Mouse (Mus musculus) CH12.LX (cell line): ENCODE data around the gene Nup153. TPM values are rescaled to one million over a fixed set of nuclear protein-coding genes. Genes with fewer than 3 reads are reported as not detected.

Experiments used
- DNase-seq: peaks from one replicate; pipeline ENCODE4 v3.0.0-alpha.2; 2013; ENCODE audit errors: extremely low read depth
- H3K27ac ChIP-seq: 2 replicates; pipeline ENCODE4 v1.5.1; 2012; ENCODE audit warnings: low read depth, mild to moderate bottlenecking, control low read depth, moderate library complexity; ENCODE audit not compliant: insufficient read depth
- H3K27me3 ChIP-seq: replicated peaks from 2 replicates; pipeline ENCODE3; 2012; ENCODE audit warnings: inconsistent platforms
- H3K36me3 ChIP-seq, 2 experiments: replicated peaks in 1 of 2; 2 replicates each; pipeline versions ENCODE3 to v1.6.1; 2012; ENCODE audit warnings: inconsistent platforms in 1 of 2, low read length in 1 of 2, mild to moderate bottlenecking in 1 of 2, mixed read lengths in 1 of 2, moderate library complexity in 1 of 2; ENCODE audit not compliant: control insufficient read depth in 1 of 2, insufficient read depth in 1 of 2
- H3K4me1 ChIP-seq, 2 experiments: 2 replicates each; pipeline ENCODE4 v1.6.1; 2012; ENCODE audit warnings: inconsistent platforms in 1 of 2, moderate library complexity in 1 of 2; ENCODE audit not compliant: insufficient read depth in 2 of 2, control insufficient read depth in 1 of 2
- H3K4me2 ChIP-seq: 2 replicates; pipeline ENCODE4 v1.6.1; 2012; ENCODE audit warnings: low read depth, mild to moderate bottlenecking, control low read depth; ENCODE audit not compliant: poor library complexity, insufficient read depth, severe bottlenecking
- H3K4me3 ChIP-seq, 3 experiments: fragments of 150-350 bp in 1 of 3; sonication (generic) in 1 of 3; replicated peaks in 1 of 3; 2 replicates each; pipeline versions ENCODE3 to v1.5.1; 2011 to 2012; ENCODE audit warnings: low read depth in 2 of 3, low read length in 2 of 3, mild to moderate bottlenecking in 2 of 3, moderate library complexity in 2 of 3, control low read depth in 1 of 3, improper control_type of control experiment in 1 of 3, inconsistent platforms in 1 of 3, mixed read lengths in 1 of 3; ENCODE audit not compliant: poor library complexity in 1 of 3
- H3K79me2 ChIP-seq: replicated peaks from 2 replicates; pipeline ENCODE4 v1.6.1; 2012; ENCODE audit warnings: mild to moderate bottlenecking, moderate library complexity; ENCODE audit not compliant: control insufficient read depth, poor library complexity, insufficient read depth, severe bottlenecking; ENCODE audit errors: extremely low read depth
- H3K9ac ChIP-seq: 2 replicates; pipeline ENCODE4 v1.6.1; 2012; ENCODE audit warnings: low read depth, mild to moderate bottlenecking, control low read depth, moderate library complexity; ENCODE audit not compliant: insufficient read depth
- H3K9me3 ChIP-seq: replicated peaks from 2 replicates; pipeline ENCODE3; 2012; ENCODE audit warnings: low read length, inconsistent platforms, mixed read lengths
- BHLHE40 ChIP-seq: IDR thresholded peaks from 2 replicates; pipeline ENCODE4 v1.6.1; 2011; ENCODE audit warnings: mild to moderate bottlenecking, low read depth, low read length, improper control_type of control experiment
- CTCF ChIP-seq, 2 experiments: IDR thresholded peaks in 1 of 2; conservative IDR thresholded peaks in 1 of 2; 2 replicates each; pipeline ENCODE4 v1.5.1; 2011 to 2012; ENCODE audit warnings: low read depth in 2 of 2, low read length in 2 of 2, improper control_type of control experiment in 1 of 2, inconsistent platforms in 1 of 2, mild to moderate bottlenecking in 1 of 2, moderate library complexity in 1 of 2
- E2F4 ChIP-seq: IDR thresholded peaks from 2 replicates; pipeline ENCODE4 v1.6.1; 2011; ENCODE audit warnings: low read depth, low read length, improper control_type of control experiment; ENCODE audit not compliant: insufficient replicate concordance
- ELF1 ChIP-seq: IDR thresholded peaks from 2 replicates; pipeline ENCODE4 v1.6.1; 2014; ENCODE audit warnings: low read depth, mild to moderate bottlenecking, inconsistent platforms, low read length, improper control_type of control experiment
- EP300 ChIP-seq: IDR thresholded peaks from 2 replicates; pipeline ENCODE4 v1.6.1; 2011; ENCODE audit warnings: low read length, improper control_type of control experiment
- JUND ChIP-seq: conservative IDR thresholded peaks from 2 replicates; pipeline ENCODE4 v1.6.1; 2011; ENCODE audit warnings: low read depth, low read length, improper control_type of control experiment
- KAT2A ChIP-seq: IDR thresholded peaks from 2 replicates; pipeline ENCODE4 v1.6.1; 2012; ENCODE audit warnings: low read length, improper control_type of control experiment, inconsistent platforms; ENCODE audit not compliant: insufficient replicate concordance
- MAFK ChIP-seq: IDR thresholded peaks from 2 replicates; pipeline ENCODE4 v1.6.1; 2011; ENCODE audit warnings: low read length, improper control_type of control experiment; ENCODE audit not compliant: insufficient replicate concordance
- MAX ChIP-seq: IDR thresholded peaks from 2 replicates; pipeline ENCODE4 v1.6.1; 2011; ENCODE audit warnings: low read length, improper control_type of control experiment
- MAZ ChIP-seq: IDR thresholded peaks from 2 replicates; pipeline ENCODE4 v1.6.1; 2012; ENCODE audit warnings: low read depth, mild to moderate bottlenecking, inconsistent platforms, low read length, improper control_type of control experiment, moderate library complexity
- MYC ChIP-seq: IDR thresholded peaks from 2 replicates; pipeline ENCODE4 v1.6.1; 2011; ENCODE audit warnings: low read depth, mild to moderate bottlenecking, improper control_type of control experiment, low read length
- PAX5 ChIP-seq: IDR thresholded peaks from 2 replicates; pipeline ENCODE4 v1.6.1; 2012; ENCODE audit warnings: low read length, inconsistent platforms, mixed read lengths
- RAD21 ChIP-seq: IDR thresholded peaks from 2 replicates; pipeline ENCODE4 v1.6.1; 2011; ENCODE audit warnings: low read depth, mild to moderate bottlenecking, low read length, improper control_type of control experiment, moderate library complexity
- RCOR1 ChIP-seq: conservative IDR thresholded peaks from 2 replicates; pipeline ENCODE4 v1.6.1; 2012; ENCODE audit warnings: low read depth, mild to moderate bottlenecking, inconsistent platforms, low read length, improper control_type of control experiment
- SIN3A ChIP-seq: IDR thresholded peaks from 2 replicates; pipeline ENCODE4 v1.6.1; 2012; ENCODE audit warnings: low read length, improper control_type of control experiment, inconsistent platforms
- SMC3 ChIP-seq: IDR thresholded peaks from 2 replicates; pipeline ENCODE4 v1.6.1; 2011; ENCODE audit warnings: low read depth, low read length, improper control_type of control experiment
- TCF12 ChIP-seq: IDR thresholded peaks from 2 replicates; pipeline ENCODE4 v1.6.1; 2014; ENCODE audit warnings: low read depth, mild to moderate bottlenecking, inconsistent platforms, low read length, improper control_type of control experiment
- UBTF ChIP-seq: IDR thresholded peaks from 2 replicates; pipeline ENCODE4 v1.6.1; 2012; ENCODE audit warnings: low read depth, mild to moderate bottlenecking, inconsistent platforms, low read length, improper control_type of control experiment, moderate library complexity
- USF1 ChIP-seq: IDR thresholded peaks from 2 replicates; pipeline ENCODE4 v1.6.1; 2014; ENCODE audit warnings: low read depth, mild to moderate bottlenecking, inconsistent platforms, low read length, improper control_type of control experiment
- ZC3H11A ChIP-seq: IDR thresholded peaks from 2 replicates; pipeline ENCODE4 v1.6.1; 2012; ENCODE audit warnings: low read depth, mild to moderate bottlenecking, inconsistent platforms, low read length, improper control_type of control experiment
- ZKSCAN1 ChIP-seq: IDR thresholded peaks from 2 replicates; pipeline ENCODE4 v1.6.1; 2012; ENCODE audit warnings: low read depth, inconsistent platforms, low read length, improper control_type of control experiment, borderline replicate concordance
- ZMIZ1 ChIP-seq: IDR thresholded peaks from 2 replicates; pipeline ENCODE4 v1.6.1; 2012; ENCODE audit warnings: low read depth, mild to moderate bottlenecking, inconsistent platforms, low read length, improper control_type of control experiment
- dilution Hi-C: fragments of 300-500 bp; cut with MboI; formaldehyde crosslinking; loops from 2 replicates; pipeline ENCODE4 v1.14.3; 2020; ENCODE audit warnings: low sequenced_read_pairs; ENCODE audit not compliant: extremely low pct_unique_long_range_greater_than_20kb, extremely low pct_ligation_motif_present
- in situ Hi-C: fragments of 300-500 bp; cut with MboI; formaldehyde crosslinking; loops from 3 replicates; pipeline ENCODE4 v1.14.3; 2019; ENCODE audit warnings: low sequenced_read_pairs, low pct_ligation_motif_present, low pct_unique_long_range_greater_than_20kb, mixed read lengths
- polyA plus RNA-seq: library from polyadenylated mRNA; unstranded; fragments of >175 nt; gene quantifications from 2 replicates; pipeline ENCODE4 v1.2.1, GENCODE M21; 2012; ENCODE audit warnings: low read depth; ENCODE audit not compliant: insufficient read length
- total RNA-seq, 2 experiments: library from RNA; depleted of rRNA; stranded (reverse); fragments of 300-350 nt in 1 of 2; fragments of >200 nt in 1 of 2; gene quantifications; 2 replicates each; pipeline ENCODE4 v1.2.3; 2012 to 2014

The Nup153 gene
- total and polyA plus RNA-seq, 3 experiments = 60.6 to 118 (median 91.5) TPM

- H3K27me3 ChIP-seq = peaks cover 2% of the 10 kb centered on the region
- H3K79me2 ChIP-seq = peaks cover 11% of the 10 kb centered on the region
- dilution Hi-C loops (no loop called here), in situ Hi-C loops (loop anchor here (25.0 kb wide), 1 partner anchor 1133 kb away; no protein-coding TSS in a partner anchor)
- H3K4me3 ChIP-seq = peak overlapping the region; percentile 53 to 98 (median 95)
- peaks cover 8 to 17% of the 10 kb centered on the region in 2 experiments for H3K4me1 ChIP-seq
- no peak overlapping the region for H3K27ac ChIP-seq
- peaks cover 16 to 39% of the 10 kb centered on the region in 2 experiments for H3K36me3 ChIP-seq
- DNase-seq = no peak
- peak overlapping the region; percentile 98 for H3K4me2 ChIP-seq
- no peak for TF ChIP-seq ZC3H11A
- no peak for TF ChIP-seq MAZ
- TF ChIP-seq KAT2A = no peak
- no peak for TF ChIP-seq RAD21
- TF ChIP-seq ZMIZ1 = no peak
- TF ChIP-seq UBTF = no peak
- TF ChIP-seq ZKSCAN1 = no peak
- TF ChIP-seq MAX = no peak
- TF ChIP-seq BHLHE40 = no peak
- no peak for TF ChIP-seq TCF12
- TF ChIP-seq MYC = no peak
- no peak for TF ChIP-seq E2F4
- no peak for TF ChIP-seq MAFK
- TF ChIP-seq EP300 = no peak
- TF ChIP-seq USF1 = no peak
- TF ChIP-seq SMC3 = no peak
- no peak for TF ChIP-seq RCOR1
- TF ChIP-seq SIN3A = no peak
- no peak for TF ChIP-seq CTCF (conservative IDR thresholded peaks at IDR 0.05 in 1 of 2, IDR thresholded peaks at IDR 0.05 in 1 of 2; ENCODE audit: low read depth in 2 of 2, low read length in 2 of 2)
- no peak for TF ChIP-seq ELF1
- peak overlapping the region; percentile 97 for H3K9ac ChIP-seq
- no peaks in the 10 kb centered on the region for H3K9me3 ChIP-seq
Measured at GRCm38 (mm10) chr13:46670514-46670913, 57.2 kb downstream of the Nup153 start.

GRCm38 (mm10) chr13:46669620-46670271, 58.0 kb downstream of the Nup153 start:
- DNase-seq = no peak
- dilution Hi-C loops (no loop called here), in situ Hi-C loops (loop anchor here (5.0 to 25.0 kb wide), 2 partner anchors 357 to 1132 kb away; no protein-coding TSS in a partner anchor)
- H3K27ac ChIP-seq = peak overlapping the region; percentile 50; the same call in 1 of the 2 replicates
- peak overlapping the region; percentile 97 for H3K9ac ChIP-seq
- TF ChIP-seq UBTF = peak; percentile 49; the same call in 1 of the 2 replicates
- peak; percentile 87 for TF ChIP-seq BHLHE40
- peak; percentile 6; the same call in 1 of the 2 replicates for TF ChIP-seq SMC3
- TF ChIP-seq CTCF (conservative IDR thresholded peaks at IDR 0.05 in 1 of 2, IDR thresholded peaks at IDR 0.05 in 1 of 2; ENCODE audit: low read depth in 2 of 2, low read length in 2 of 2) = peak in 1 of 2 experiments; percentile 15; a peak in 1 of 4 replicates
- TF ChIP-seq JUND = no peak
- TF ChIP-seq PAX5 = no peak
- H3K4me1 ChIP-seq = peaks cover 8 to 17% of the 10 kb centered on the region in 2 experiments
- H3K27me3 ChIP-seq = peaks cover 4% of the 10 kb centered on the region
- peak overlapping the region; percentile 64 to 98 (median 95) for H3K4me3 ChIP-seq
- peaks cover 11% of the 10 kb centered on the region for H3K79me2 ChIP-seq
- peaks cover 13 to 31% of the 10 kb centered on the region in 2 experiments for H3K36me3 ChIP-seq
- H3K9me3 ChIP-seq = no peaks in the 10 kb centered on the region
- peak overlapping the region; percentile 98 for H3K4me2 ChIP-seq
